Mouse (Mus musculus) left cerebral cortex, postnatal 4 days (tissue): Measurements from ENCODE around the gene Sec62. TPM values are rescaled to one million over a fixed set of nuclear protein-coding genes. Genes with fewer than 3 reads are reported as not detected.
"Not testable (repeated sequence)": the region's sequence is repeated elsewhere in the genome, so short reads cannot be mapped to it uniquely, and the experiment has no call there.

ENCODE experiments used
- DNase-seq: peaks from one replicate; pipeline ENCODE4 v3.0.0-alpha.2; 2022
- intact Hi-C: fragments of 180-260 bp; cut with DNase I; formaldehyde crosslinking; loops from one replicate; pipeline ENCODE4 v1.15.1; 2025
- total RNA-seq, 2 experiments: library from RNA; stranded (reverse); gene quantifications; 2 replicates each; pipeline ENCODE4 v1.2.3; 2021

Gene Sec62
- total RNA-seq, 2 experiments from 2014 or later, result 68.5 to 68.7 TPM

- DNase-seq, result no peak
Measured at GRCm38 (mm10) chr3:30826069-30826468, 33.4 kb downstream of the Sec62 start.

GRCm38 (mm10) chr3:30831848-30832606, 39.4 kb downstream of the Sec62 start:
- intact Hi-C loops, result no loop called here
- DNase-seq, result no peak

More at GRCm38 (mm10) chr3:30826069-30826468, 33.4 kb downstream of the Sec62 start:
- intact Hi-C loops, result no loop called here

GRCm38 (mm10) chr3:30833254-30833653, 40.6 kb downstream of the Sec62 start:
- no peak for DNase-seq
- intact Hi-C loops, result no loop called here

- intact Hi-C loops, result no loop called here
- DNase-seq, result no peak
Measured at GRCm38 (mm10) chr3:30845755-30846154, 53.1 kb downstream of the Sec62 start.

- intact Hi-C loops, result no loop called here
Measured at GRCm38 (mm10) chr3:30847413-30847812, 54.7 kb downstream of the Sec62 start.

GRCm38 (mm10) chr3:30851422-30851821, 58.7 kb downstream of the Sec62 start:
- no peak for DNase-seq
- intact Hi-C loops, result no loop called here

More at GRCm38 (mm10) chr3:30847413-30847812, 54.7 kb downstream of the Sec62 start:
- no peak for DNase-seq

GRCm38 (mm10) chr3:30853596-30853995, 60.9 kb downstream of the Sec62 start:
- DNase-seq, result no peak
- intact Hi-C loops, result no loop called here

GRCm38 (mm10) chr3:30855604-30856458, 63.2 kb downstream of the Sec62 start, which contains the start of gene Gpr160:
TSS of gene Gpr160 (plus strand) at chr3:30855950.
- DNase-seq, result peak; percentile 54
- intact Hi-C loops, result no loop called here

- DNase-seq, intact Hi-C loops: not testable (repeated sequence)
Measured at GRCm38 (mm10) chr3:30859599-30859998, 66.9 kb downstream of the Sec62 start.

- DNase-seq, result no peak
- intact Hi-C loops, result no loop called here
Measured at GRCm38 (mm10) chr3:30860705-30861104, 68.0 kb downstream of the Sec62 start.

GRCm38 (mm10) chr3:30863712-30864435, 71.2 kb downstream of the Sec62 start:
- DNase-seq, result no peak
- intact Hi-C loops, result no loop called here

- no peak for DNase-seq
- intact Hi-C loops, result no loop called here
Measured at GRCm38 (mm10) chr3:30864640-30865039, 72.0 kb downstream of the Sec62 start.

GRCm38 (mm10) chr3:30868176-30868575, 75.5 kb downstream of the Sec62 start:
- DNase-seq, result no peak
- intact Hi-C loops, result no loop called here

GRCm38 (mm10) chr3:30868625-30869024, 76.0 kb downstream of the Sec62 start:
- DNase-seq, result no peak
- intact Hi-C loops, result no loop called here

- intact Hi-C loops, result no loop called here
- DNase-seq, result no peak
Measured at GRCm38 (mm10) chr3:30869995-30870394, 77.3 kb downstream of the Sec62 start.

Other genes starting within 250 kb of the Sec62 start
- 1 to 10 TPM; 5.3 to 6.0 TPM for gene Mecom, start 244.9 kb upstream of the Sec62 start, total RNA-seq
- 1 to 10 TPM; 1.0 to 1.5 TPM for gene Actrt3, start 192.9 kb upstream of the Sec62 start, total RNA-seq
- 10 to 100 TPM; 23.3 to 24.4 TPM for gene Mynn, start 190.8 kb upstream of the Sec62 start, total RNA-seq
- gene Lrriq4, start 148.4 kb upstream of the Sec62 start, total RNA-seq, result not detected
- gene Lrrc34, start 145.0 kb upstream of the Sec62 start, total RNA-seq, result under 1 TPM in 1 of 2 experiments, not detected in 1; 0.58 TPM
- gene Lrrc31, start 93.0 kb upstream of the Sec62 start, total RNA-seq, result not detected
- under 1 TPM in 1 of 2 experiments, not detected in 1; 0.22 TPM for gene Samd7, start 46.6 kb upstream of the Sec62 start, total RNA-seq
- gene Gpr160, start 63.1 kb downstream of the Sec62 start, total RNA-seq, result 1 to 10 TPM in 1 of 2 experiments, under 1 TPM in 1; 0.90 to 1.8 TPM
- 10 to 100 TPM; 39.2 to 39.3 TPM for gene Phc3, start 176.5 kb downstream of the Sec62 start, total RNA-seq
- gene Prkci, start 202.9 kb downstream of the Sec62 start, total RNA-seq, result 10 to 100 TPM; 62.6 to 63.4 TPM